Mouse (Mus musculus): ENCODE measurements around the gene Thumpd3. TPM values are rescaled to one million over a fixed set of nuclear protein-coding genes. Genes with fewer than 3 reads are reported as not detected.
A peak's percentile ranks its signal among the peaks of the same experiment; 100 is the strongest.

Thumpd3 gene
- polyA plus RNA-seq, 1 experiment from 2014 or later: 50.4 TPM

DNA sequence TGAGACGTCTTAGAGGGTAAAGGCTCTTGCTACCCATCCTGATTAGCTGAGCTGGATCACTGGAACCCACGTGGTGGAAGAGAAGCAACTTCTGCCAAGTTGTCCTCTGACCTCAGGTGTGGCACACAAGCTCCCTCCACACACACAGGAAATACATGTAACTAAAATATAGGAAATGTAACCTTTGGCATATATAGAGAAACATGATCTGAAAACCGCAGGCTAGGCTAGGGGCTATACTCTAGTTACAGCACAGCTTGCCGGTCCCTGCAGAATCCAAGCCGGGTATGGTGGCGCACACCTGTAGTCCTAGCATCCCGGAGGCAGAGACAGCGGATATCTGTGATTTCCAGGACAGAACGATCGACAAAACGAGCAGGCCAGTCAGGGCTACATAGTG lies 450 bp upstream of the Thumpd3 start:
- Histone ChIP-seq H3K9me3 (ENCODE audit: control insufficient read depth, low read length) (no peaks in the 10 kb centered on the region), H3K36me3 (ENCODE audit: control insufficient read depth, insufficient read depth, low read length) (0 out of 2 replicates have a peak, but pooled peaks cover 2% of the 10 kb centered on the region), H3K4me2 (ENCODE audit: low read depth) (peak overlapping the region; percentile 95), H3K27me3 (ENCODE audit: control insufficient read depth, insufficient read depth, low read length) (no peaks in the 10 kb centered on the region), H3K9ac (ENCODE audit: low read length) (peak overlapping the region; percentile 81), H3K27ac (ENCODE audit: low read depth, low read length) (peak overlapping the region; percentile 80), H3K4me3 (ENCODE audit: low read depth, low read length) (peak overlapping the region; percentile 85), H3K4me1 (ENCODE audit: control insufficient read depth, insufficient read depth, low read length) (peaks cover 5% of the 10 kb centered on the region)
- no peak for DNase-seq (ENCODE audit: low spot score)
- 2% methylated on average over 11 of the region's 11 CpGs for WGBS
- peak; percentile 46 for ATAC-seq (ENCODE audit: insufficient read depth, low FRiP score, low TSS enrichment)

DNA sequence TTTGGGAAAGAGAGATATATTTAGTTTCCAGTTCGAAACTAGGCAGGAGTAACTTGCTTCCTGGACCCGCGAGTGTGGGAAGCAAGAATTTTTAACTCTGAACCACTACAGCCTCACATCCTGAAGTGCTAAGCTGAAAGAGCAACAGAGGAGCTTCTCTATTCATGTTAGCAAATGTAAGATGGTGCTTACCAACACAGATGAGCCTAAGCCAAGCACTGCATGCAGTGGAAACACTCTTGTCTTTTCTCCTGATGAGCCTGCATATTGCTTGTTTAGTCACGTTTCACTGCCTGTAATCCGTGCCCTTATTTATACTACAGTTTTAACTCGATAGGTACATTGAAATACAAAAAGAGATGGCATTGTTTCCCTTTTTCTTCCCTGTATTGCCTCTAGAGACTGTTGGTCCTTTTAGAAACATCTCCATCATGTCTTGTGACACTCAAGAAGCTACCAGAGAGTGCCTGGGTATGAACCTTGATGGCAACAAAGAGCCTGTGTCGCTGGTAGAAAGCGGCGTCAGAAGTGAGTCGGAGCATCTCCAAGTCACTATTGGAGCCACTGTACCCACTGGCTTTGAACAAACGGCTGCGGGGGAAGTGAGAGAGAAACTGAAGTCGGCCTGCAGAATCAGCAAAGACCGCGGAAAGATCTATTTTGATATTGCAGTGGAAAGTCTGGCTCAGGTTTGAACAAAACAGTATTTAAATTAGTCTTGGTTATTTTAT lies 1.2 kb downstream of the Thumpd3 start:
- ATAC-seq (ENCODE audit: insufficient read depth, low FRiP score, low TSS enrichment) (no peak), DNase-seq (ENCODE audit: low spot score) (no peak)
- no peak overlapping the region for H3K9ac ChIP-seq (ENCODE audit: low read length)
- H3K27ac ChIP-seq (ENCODE audit: low read depth, low read length): no peak overlapping the region
- no peaks in the 10 kb centered on the region for H3K9me3 ChIP-seq (ENCODE audit: control insufficient read depth, low read length)
- H3K36me3 ChIP-seq (ENCODE audit: control insufficient read depth, insufficient read depth, low read length): peaks cover 6% of the 10 kb centered on the region
- peak overlapping the region; percentile 95 for H3K4me2 ChIP-seq (ENCODE audit: low read depth)
- H3K4me1 ChIP-seq (ENCODE audit: control insufficient read depth, insufficient read depth, low read length): peaks cover 5% of the 10 kb centered on the region
- no peaks in the 10 kb centered on the region for H3K27me3 ChIP-seq (ENCODE audit: control insufficient read depth, insufficient read depth, low read length)
- 68% methylated on average over 15 of the region's 15 CpGs for WGBS
- H3K4me3 ChIP-seq (ENCODE audit: low read depth, low read length): peak overlapping the region; percentile 85

DNA sequence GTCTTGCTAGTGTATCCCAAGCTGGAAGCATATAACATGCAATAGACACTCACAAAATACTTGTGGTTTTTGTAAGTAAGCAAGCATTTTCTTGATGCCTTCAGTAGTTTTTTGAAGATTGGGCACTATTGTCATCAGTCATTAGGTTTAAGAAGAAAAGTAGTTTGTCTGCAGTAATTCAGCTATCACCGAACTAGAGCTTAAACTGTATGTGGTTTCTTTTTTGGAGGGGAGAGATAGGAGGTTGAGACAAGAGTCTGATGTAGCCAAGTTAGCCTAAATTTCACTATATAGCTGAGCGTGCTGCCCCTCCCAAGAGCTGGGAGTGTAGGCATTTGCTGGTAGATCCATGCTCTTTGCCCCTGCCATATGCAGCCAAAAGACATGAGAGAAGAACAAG lies 2.3 kb downstream of the Thumpd3 start:
- H3K27ac ChIP-seq (ENCODE audit: low read depth, low read length): no peak overlapping the region
- ATAC-seq (ENCODE audit: insufficient read depth, low FRiP score, low TSS enrichment): no peak
- DNase-seq (ENCODE audit: low spot score): no peak
- H3K36me3 ChIP-seq (ENCODE audit: control insufficient read depth, insufficient read depth, low read length): peaks cover 6% of the 10 kb centered on the region
- no peak overlapping the region for H3K9ac ChIP-seq (ENCODE audit: low read length)
- peaks cover 5% of the 10 kb centered on the region for H3K4me1 ChIP-seq (ENCODE audit: control insufficient read depth, insufficient read depth, low read length)
- H3K9me3 ChIP-seq (ENCODE audit: control insufficient read depth, low read length): no peaks in the 10 kb centered on the region
- no peaks in the 10 kb centered on the region for H3K27me3 ChIP-seq (ENCODE audit: control insufficient read depth, insufficient read depth, low read length)
- H3K4me3 ChIP-seq (ENCODE audit: low read depth, low read length): no peak overlapping the region
- H3K4me2 ChIP-seq (ENCODE audit: low read depth): no peak overlapping the region
- WGBS: 96% methylated on average over 2 of the region's 2 CpGs

DNA sequence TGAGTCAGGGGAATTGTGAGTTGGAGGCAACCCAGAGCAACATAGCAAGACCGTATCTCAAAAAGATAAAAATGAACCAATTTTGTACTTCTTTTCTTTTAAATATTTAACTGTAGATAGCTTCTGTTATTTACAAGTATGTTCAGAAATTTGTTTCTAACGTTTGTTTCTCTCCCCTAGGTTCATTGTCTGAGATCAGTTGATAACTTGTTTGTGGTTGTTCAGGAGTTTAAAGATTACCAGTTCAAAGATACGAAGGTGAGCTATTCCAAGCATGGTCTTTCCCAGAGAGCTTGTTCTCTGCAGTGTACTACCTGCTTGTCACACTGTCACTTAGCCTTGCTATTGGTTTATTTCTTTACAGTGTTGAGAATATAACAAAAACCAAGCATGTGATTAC lies 3.1 kb downstream of the Thumpd3 start:
- ATAC-seq (ENCODE audit: insufficient read depth, low FRiP score, low TSS enrichment) (no peak), DNase-seq (ENCODE audit: low spot score) (no peak)
- no peak overlapping the region for H3K9ac ChIP-seq (ENCODE audit: low read length)
- peaks cover 5% of the 10 kb centered on the region for H3K4me1 ChIP-seq (ENCODE audit: control insufficient read depth, insufficient read depth, low read length)
- H3K4me2 ChIP-seq (ENCODE audit: low read depth): no peak overlapping the region
- WGBS: 90% methylated on average over 3 of the region's 3 CpGs
- H3K27ac ChIP-seq (ENCODE audit: low read depth, low read length): no peak overlapping the region
- H3K9me3 ChIP-seq (ENCODE audit: control insufficient read depth, low read length): no peaks in the 10 kb centered on the region
- H3K4me3 ChIP-seq (ENCODE audit: low read depth, low read length): no peak overlapping the region
- no peaks in the 10 kb centered on the region for H3K27me3 ChIP-seq (ENCODE audit: control insufficient read depth, insufficient read depth, low read length)
- H3K36me3 ChIP-seq (ENCODE audit: control insufficient read depth, insufficient read depth, low read length): peaks cover 6% of the 10 kb centered on the region

DNA sequence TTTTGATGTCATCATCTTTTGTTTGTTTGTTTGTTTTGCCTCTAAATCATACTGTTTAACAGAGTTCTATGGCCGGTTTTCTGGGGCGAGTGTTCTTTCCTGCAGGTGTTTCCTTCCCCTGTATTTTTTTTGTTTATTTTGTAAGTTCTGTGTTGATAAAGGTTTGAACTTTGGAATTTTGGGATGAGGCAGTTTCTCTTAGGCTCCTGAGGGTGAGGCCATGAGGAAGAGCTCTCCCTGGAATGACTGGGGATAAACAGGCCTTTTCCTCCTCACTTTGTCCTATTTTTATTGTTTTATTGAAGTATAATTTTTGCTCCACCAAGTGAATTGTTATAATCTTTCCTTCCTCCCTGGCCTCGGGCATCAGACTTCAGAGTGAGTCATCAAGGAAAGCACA lies 6.9 kb downstream of the Thumpd3 start:
- peaks cover 6% of the 10 kb centered on the region for H3K36me3 ChIP-seq (ENCODE audit: control insufficient read depth, insufficient read depth, low read length)
- H3K4me2 ChIP-seq (ENCODE audit: low read depth): no peak overlapping the region
- H3K4me3 ChIP-seq (ENCODE audit: low read depth, low read length): no peak overlapping the region
- no peak overlapping the region for H3K27ac ChIP-seq (ENCODE audit: low read depth, low read length)
- H3K27me3 ChIP-seq (ENCODE audit: control insufficient read depth, insufficient read depth, low read length): no peaks in the 10 kb centered on the region
- H3K9ac ChIP-seq (ENCODE audit: low read length): no peak overlapping the region
- H3K9me3 ChIP-seq (ENCODE audit: control insufficient read depth, low read length): no peaks in the 10 kb centered on the region
- DNase-seq (ENCODE audit: low spot score): no peak
- no peaks in the 10 kb centered on the region; the same call in 1 of the 2 replicates for H3K4me1 ChIP-seq (ENCODE audit: control insufficient read depth, insufficient read depth, low read length)
- no peak for ATAC-seq (ENCODE audit: insufficient read depth, low FRiP score, low TSS enrichment)
- 84% methylated on average over 3 of the region's 3 CpGs for WGBS

DNA sequence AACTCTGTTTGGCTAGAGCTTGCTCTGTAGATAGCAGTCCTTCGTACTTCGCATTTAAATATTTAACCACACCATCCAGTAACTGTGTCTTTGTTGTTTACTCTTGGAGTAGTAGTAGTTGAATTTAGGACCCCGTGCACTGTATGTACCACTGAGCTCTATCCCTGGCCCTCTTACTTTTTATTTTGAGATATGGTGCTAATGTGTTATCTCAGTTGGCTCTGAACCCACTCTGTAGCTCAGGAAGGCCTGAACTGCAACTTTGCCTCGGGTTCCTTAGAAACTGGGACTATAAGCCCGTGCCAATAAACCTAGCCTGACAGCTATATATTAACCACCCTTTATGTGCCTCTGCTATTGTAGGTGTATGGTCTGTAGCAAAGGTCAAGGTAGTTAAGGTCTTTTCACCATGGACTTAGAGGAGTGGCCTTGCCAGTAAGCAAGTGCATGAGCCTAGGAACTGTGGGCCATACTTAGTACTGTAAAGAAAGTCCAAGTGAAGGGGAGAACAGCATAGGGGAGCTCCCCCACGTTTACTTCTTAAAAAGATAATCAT lies 8.6 kb downstream of the Thumpd3 start:
- 85% methylated on average over 6 of the region's 6 CpGs for WGBS
- Histone ChIP-seq H3K4me1 (ENCODE audit: control insufficient read depth, insufficient read depth, low read length) (no peaks in the 10 kb centered on the region), H3K36me3 (ENCODE audit: control insufficient read depth, insufficient read depth, low read length) (peaks cover 6% of the 10 kb centered on the region), H3K27ac (ENCODE audit: low read depth, low read length) (no peak overlapping the region), H3K4me2 (ENCODE audit: low read depth) (no peak overlapping the region), H3K9ac (ENCODE audit: low read length) (no peak overlapping the region), H3K4me3 (ENCODE audit: low read depth, low read length) (no peak overlapping the region), H3K9me3 (ENCODE audit: control insufficient read depth, low read length) (no peaks in the 10 kb centered on the region), H3K27me3 (ENCODE audit: control insufficient read depth, insufficient read depth, low read length) (no peaks in the 10 kb centered on the region)
- DNase-seq (ENCODE audit: low spot score) (no peak), ATAC-seq (ENCODE audit: insufficient read depth, low FRiP score, low TSS enrichment) (no peak)

DNA sequence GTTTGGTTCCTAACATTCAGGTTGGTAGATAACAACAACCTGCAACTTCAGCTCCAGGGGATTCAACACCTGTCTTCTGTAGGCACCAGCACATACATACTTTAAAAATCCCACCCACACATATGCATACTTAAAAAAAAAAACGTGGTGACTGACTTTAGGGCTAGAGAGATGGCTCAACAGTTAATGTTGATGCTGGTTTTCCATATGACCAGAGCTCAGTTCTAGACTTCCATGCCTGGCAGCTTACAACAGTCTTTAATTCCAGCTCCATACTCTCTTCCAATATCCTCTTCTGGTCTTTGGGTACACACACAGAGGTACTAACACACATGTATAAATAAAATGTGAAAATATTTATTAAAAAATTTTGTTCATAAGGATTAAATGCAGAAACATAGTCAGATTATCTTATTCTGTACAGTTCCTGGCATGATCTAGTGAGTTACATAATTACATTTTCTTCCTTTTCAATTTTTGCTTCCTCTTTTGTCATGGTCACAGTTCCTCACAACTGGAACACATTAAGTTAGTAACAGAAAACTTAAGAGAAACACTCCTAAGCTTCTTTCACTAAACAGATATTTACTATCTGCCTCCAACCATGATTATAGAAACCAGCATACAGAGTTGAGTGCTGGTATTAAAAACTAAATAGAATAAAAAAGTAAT lies 15.0 kb downstream of the Thumpd3 start:
- Histone ChIP-seq H3K9me3 (ENCODE audit: control insufficient read depth, low read length) (no peaks in the 10 kb centered on the region), H3K4me2 (ENCODE audit: low read depth) (no peak overlapping the region), H3K27me3 (ENCODE audit: control insufficient read depth, insufficient read depth, low read length) (no peaks in the 10 kb centered on the region), H3K4me3 (ENCODE audit: low read depth, low read length) (no peak overlapping the region), H3K4me1 (ENCODE audit: control insufficient read depth, insufficient read depth, low read length) (no peaks in the 10 kb centered on the region), H3K27ac (ENCODE audit: low read depth, low read length) (no peak overlapping the region), H3K36me3 (ENCODE audit: control insufficient read depth, insufficient read depth, low read length) (0 out of 2 replicates have a peak, but pooled peaks cover 2% of the 10 kb centered on the region), H3K9ac (ENCODE audit: low read length) (no peak overlapping the region)
- ATAC-seq (ENCODE audit: insufficient read depth, low FRiP score, low TSS enrichment) (no peak), DNase-seq (ENCODE audit: low spot score) (no peak)
- 80% methylated on average over 1 of the region's 1 CpGs for WGBS

DNA sequence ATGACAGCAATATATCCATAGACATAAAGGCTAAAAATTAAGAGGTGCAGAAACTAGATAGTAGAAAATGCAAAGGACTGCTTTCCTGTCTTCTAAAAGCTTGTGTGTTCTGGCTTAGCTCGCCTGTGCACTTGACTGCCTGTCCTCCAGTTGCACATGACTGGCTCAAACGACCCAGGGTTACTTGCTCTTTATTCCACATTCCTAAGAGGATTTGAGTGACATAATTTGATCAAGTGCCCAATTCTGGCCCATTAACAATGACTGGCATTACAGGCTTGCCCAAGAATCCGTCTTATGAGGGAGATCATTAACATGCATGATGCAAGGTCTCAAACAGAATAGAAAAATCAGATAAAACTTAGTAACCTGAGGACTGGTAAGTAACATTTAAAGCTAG lies 16.2 kb downstream of the Thumpd3 start:
- no peaks in the 10 kb centered on the region for H3K4me1 ChIP-seq (ENCODE audit: control insufficient read depth, insufficient read depth, low read length)
- no peak overlapping the region for H3K4me2 ChIP-seq (ENCODE audit: low read depth)
- no peaks in the 10 kb centered on the region for H3K27me3 ChIP-seq (ENCODE audit: control insufficient read depth, insufficient read depth, low read length)
- H3K9me3 ChIP-seq (ENCODE audit: control insufficient read depth, low read length): no peaks in the 10 kb centered on the region
- ATAC-seq (ENCODE audit: insufficient read depth, low FRiP score, low TSS enrichment) (no peak), DNase-seq (ENCODE audit: low spot score) (no peak)
- H3K36me3 ChIP-seq (ENCODE audit: control insufficient read depth, insufficient read depth, low read length): peaks cover 4% of the 10 kb centered on the region; the same call in 1 of the 2 replicates
- H3K9ac ChIP-seq (ENCODE audit: low read length): no peak overlapping the region
- 85% methylated on average over 3 of the region's 3 CpGs for WGBS
- H3K4me3 ChIP-seq (ENCODE audit: low read depth, low read length): no peak overlapping the region
- H3K27ac ChIP-seq (ENCODE audit: low read depth, low read length): no peak overlapping the region

Measured in neural tube, embryonic 11.5 days (tissue).